Mouse (Mus musculus): ENCODE measurements at regions not wholly inside any gene's neighbourhood (a gene's known extent, or its start where the extent isn't known, plus 50 kb on each side); places are given as distances from the start of the nearest gene placed in this dataset.

GRCm38 (mm10) chr1:73460598-73460997, 444.9 kb upstream of the Tnp1 start:
- DNase-seq (ENCODE audit: extremely low read depth, low read depth, low spot score) = no peak

GRCm38 (mm10) chr1:73459754-73460534, 444.2 kb upstream of the Tnp1 start:
- DNase-seq (ENCODE audit: extremely low read depth, low read depth, low spot score) = no peak

- no peak for DNase-seq (ENCODE audit: extremely low read depth, low read depth, low spot score)
These were observed 441.6 kb upstream of the Tnp1 start for GRCm38 (mm10) chr1:73457261-73457660.

DNA sequence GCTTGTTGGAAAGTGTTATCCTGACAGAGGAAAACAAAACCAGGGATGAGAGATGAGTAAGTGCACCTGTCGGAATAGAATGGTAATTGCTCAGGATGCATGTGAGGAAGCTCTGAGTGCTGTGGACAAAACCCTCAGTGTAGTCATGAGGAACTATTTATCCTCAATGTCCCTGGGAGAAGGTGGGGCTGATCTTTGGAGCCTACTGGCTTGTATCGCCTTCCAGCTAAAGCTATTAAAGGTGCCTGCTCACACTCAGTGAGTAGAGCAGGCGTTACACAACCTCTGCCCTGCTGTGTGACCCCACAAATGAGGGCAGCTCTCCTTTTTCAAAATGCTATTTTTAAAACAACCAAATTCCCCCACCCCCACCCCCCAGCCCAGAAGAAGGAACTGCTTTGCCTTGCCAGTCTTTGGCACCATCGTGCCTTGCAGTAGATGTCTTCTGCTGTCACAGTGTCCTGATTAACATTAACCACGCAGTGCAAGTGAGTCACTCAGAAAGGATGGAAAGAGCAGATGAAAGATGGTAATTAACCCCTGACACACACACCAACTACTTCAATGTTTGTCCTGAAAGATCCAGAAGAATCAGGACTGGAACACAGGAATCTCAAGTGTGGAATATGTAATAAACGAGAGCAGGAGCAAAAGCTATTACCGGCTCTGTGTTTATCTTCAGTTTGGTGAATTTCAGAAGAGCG, 440.8 kb upstream of the Tnp1 start:
- DNase-seq (ENCODE audit: extremely low read depth, low read depth, low spot score) = no peak

DNA sequence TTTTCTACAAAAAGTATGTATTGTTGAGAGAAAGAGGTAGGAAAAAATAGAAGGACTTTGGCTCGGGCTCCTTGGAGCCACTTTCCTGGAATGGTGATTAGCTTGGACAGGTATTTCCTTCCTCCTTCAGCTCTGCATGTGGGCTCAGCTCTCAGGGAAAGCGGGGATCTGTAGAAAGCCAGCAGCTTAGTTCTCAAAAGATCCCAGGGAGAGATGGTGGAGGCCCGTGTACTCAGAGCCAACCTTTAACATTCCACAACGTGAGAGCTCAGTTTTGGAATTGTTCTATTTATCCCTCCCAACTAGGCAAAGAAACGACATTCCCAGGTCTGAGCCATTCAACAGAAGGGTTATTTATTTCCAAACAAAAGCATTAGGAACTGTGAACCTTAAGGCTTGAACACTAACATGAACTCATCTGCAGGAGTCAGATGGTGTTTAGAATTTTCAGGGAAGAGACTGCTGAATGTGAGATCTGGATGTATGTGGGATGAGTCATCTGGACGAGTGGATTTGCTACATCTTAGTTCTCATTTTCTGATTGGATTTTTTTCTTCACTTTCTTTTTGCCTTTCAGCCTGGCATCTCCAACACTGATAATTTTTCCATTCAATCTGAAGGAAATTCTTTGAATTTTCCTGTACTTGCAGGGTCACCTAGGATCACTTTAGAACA, 428.6 kb upstream of the Tnp1 start:
- no peak for DNase-seq (ENCODE audit: extremely low read depth, low read depth, low spot score)

DNA sequence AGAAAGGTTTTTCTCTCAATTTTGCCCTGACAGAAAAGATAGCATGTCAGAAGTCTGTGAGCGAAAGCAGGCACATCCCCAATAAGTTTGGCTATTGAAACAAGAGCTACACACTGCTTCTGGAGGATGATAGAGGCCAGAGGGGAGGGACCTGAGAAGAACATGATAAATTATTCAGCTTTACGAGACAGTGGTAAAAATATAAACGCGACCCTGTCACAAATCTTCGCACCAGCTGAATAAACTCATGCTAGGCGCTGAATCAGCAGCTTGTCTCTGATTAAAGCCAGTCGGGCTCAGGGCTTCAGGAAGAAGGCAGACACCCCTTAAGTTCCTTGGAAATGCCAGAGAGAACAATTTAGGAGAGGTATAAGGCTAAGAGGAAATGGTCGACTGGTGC, 422.7 kb upstream of the Tnp1 start:
- no peak for DNase-seq (ENCODE audit: extremely low read depth, low read depth, low spot score)

DNA sequence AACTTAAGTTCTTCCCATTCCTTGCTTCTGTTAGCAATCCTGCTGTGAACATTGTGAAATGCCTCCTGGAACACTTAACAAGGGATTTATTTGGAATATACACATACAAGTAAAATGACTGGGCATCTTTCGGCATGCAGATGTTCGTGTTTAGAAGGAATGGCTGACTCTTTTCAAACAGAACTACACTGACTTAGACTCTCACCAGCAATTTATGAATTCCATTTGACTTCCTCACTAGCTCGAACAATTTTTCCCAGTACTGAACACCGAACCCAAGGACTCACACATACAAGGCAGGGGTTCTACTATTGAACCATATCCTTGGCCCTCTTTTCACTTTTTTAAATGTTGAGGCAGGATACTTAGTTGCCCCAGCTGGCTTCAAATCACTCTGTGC, 412.4 kb upstream of the Tnp1 start:
- DNase-seq (ENCODE audit: extremely low read depth, low read depth, low spot score) = no peak

DNA sequence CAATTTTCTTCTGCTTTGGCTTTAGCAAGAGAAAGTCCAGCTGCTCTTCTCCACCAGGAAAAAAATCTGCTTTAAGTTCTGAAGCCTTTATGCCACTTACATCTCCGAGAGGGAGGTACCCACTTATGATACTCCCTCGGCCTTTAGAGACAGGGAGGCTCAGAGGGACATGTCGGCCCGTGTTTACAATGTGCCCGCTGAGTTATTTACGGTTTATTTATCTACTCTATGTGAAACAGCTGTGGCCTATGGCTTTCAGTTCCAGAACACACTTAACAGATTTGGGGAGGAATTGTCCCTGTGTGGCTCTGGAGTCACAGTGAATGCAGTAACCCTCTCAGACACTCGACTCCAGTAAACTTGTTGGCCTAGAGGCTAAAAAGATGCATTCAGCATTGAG, 409.3 kb upstream of the Tnp1 start:
- no peak for DNase-seq (ENCODE audit: extremely low read depth, low read depth, low spot score)

DNA sequence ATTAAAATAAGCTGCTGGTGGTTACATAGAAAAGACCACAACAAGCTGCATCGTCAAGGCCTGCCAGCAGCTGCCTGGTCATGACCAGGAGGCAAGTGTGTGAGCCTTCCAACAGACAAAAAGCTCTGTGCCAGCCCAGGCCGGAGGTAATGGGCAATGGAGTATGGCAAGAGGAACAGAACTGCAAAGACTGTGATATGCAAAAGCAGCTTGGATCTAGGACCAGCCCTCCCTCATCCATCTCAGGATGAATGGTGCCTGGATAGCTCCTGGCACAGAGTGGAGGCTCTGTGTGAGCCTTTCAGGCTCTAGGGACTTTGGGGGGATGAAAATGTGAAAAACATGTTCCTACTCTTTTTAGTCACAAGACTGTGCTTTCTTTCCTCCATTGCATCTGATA, 402.5 kb upstream of the Tnp1 start:
- no peak for DNase-seq (ENCODE audit: extremely low read depth, low read depth, low spot score)

- DNase-seq (ENCODE audit: extremely low read depth, low read depth, low spot score) = no peak
These were observed 395.7 kb upstream of the Tnp1 start for GRCm38 (mm10) chr1:73411452-73411851.

GRCm38 (mm10) chr1:73399178-73399577, 383.5 kb upstream of the Tnp1 start:
- DNase-seq (ENCODE audit: extremely low read depth, low read depth, low spot score) = no peak

- DNase-seq (ENCODE audit: extremely low read depth, low read depth, low spot score) = no peak
These were observed 379.3 kb upstream of the Tnp1 start for GRCm38 (mm10) chr1:73395034-73395433.

GRCm38 (mm10) chr1:73394466-73394865, 378.8 kb upstream of the Tnp1 start:
- no peak for DNase-seq (ENCODE audit: extremely low read depth, low read depth, low spot score)

GRCm38 (mm10) chr1:73392077-73392476, 376.4 kb upstream of the Tnp1 start:
- DNase-seq (ENCODE audit: extremely low read depth, low read depth, low spot score) = no peak

- DNase-seq (ENCODE audit: extremely low read depth, low read depth, low spot score) = no peak
These were observed 374.3 kb upstream of the Tnp1 start for GRCm38 (mm10) chr1:73389976-73390375.

GRCm38 (mm10) chr1:73389174-73389573, 373.5 kb upstream of the Tnp1 start:
- DNase-seq (ENCODE audit: extremely low read depth, low read depth, low spot score) = no peak

- DNase-seq (ENCODE audit: extremely low read depth, low read depth, low spot score) = no peak
These were observed 365.9 kb upstream of the Tnp1 start for GRCm38 (mm10) chr1:73381578-73381977.

DNA sequence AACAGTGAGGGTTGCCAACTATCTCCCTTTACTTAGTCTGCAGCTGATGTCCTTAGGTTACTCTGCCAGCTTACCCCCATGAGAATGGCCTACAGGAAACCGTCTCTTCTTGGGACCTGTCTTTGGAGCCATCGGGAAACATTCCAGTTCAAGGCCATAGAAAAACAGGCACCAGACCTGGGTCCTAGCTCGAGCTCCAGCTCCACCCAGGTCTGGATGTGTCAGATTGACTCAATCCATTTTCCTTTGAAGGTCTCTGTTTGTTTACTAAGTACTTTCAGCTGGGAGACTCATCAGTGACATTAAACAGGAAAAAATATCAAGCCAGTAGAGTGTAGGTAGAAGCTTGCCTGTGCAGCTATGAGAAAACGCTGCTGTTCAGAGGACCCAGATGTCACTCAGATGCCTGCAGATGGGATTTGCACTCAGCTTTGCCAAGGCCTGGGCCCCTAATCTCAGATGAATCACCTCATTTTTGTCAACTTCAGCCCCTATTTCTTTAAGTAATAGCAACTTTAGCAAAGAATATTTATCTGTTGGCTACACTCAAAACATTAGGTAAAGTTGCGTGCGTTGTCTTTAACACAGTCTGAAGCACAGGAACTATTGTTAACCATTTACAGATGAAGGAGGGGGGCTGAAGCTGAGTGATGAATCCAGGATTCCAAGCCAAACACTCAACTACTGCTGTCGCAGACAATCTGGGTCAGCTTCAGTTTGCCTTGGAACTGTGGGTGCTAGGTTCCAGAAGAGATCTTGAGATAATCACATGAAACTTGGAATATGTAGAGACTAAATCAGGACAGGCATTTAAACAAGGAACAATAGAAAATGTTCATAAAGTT, 359.0 kb upstream of the Tnp1 start:
- DNase-seq (ENCODE audit: extremely low read depth, low read depth, low spot score) = no peak

DNA sequence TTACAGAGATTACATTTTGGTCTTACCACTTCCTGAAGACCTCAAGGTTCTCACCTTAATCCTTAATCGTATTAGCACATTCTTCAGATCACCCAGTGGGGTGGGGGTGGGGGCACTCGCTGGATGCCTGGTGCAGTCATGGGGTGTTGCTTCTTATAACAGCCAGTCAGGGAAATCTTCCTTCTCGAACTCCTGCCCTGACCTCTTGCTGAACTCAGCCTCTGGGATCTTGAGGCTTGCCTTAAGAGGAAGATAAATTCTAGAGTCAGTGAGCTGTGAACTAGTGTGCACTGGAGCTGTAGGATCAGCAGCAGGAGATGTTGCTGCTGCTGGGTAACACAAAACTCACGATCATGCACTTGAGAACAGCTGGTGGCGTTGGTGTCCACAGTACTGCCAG, 352.5 kb upstream of the Tnp1 start:
- DNase-seq (ENCODE audit: extremely low read depth, low read depth, low spot score) = no peak

DNA sequence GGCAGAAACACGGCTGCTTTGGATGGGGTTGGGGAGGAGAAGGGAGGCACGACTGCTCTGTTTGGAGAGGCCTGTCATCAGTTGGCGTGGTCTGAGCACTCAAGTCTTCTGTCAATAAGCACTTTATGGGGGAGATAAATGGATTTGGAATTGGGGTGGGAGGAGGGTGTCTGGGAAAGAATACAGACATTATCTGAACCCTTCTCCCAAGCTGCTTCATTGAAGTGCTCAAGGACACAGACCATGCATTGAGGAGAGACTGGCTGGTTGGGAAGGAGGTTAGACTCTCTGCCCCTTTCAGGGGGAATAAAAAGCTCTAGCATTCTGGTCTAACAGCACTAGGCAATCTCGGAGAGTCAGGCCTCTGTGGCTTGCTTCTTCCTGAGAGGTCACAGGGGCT, 350.1 kb upstream of the Tnp1 start:
- DNase-seq (ENCODE audit: extremely low read depth, low read depth, low spot score) = no peak

GRCm38 (mm10) chr1:73364300-73364683, 348.6 kb upstream of the Tnp1 start:
- DNase-seq (ENCODE audit: extremely low read depth, low read depth, low spot score) = no peak

Measured in fat pad, adult 2 months (tissue).